In the genomic region with DNA sequence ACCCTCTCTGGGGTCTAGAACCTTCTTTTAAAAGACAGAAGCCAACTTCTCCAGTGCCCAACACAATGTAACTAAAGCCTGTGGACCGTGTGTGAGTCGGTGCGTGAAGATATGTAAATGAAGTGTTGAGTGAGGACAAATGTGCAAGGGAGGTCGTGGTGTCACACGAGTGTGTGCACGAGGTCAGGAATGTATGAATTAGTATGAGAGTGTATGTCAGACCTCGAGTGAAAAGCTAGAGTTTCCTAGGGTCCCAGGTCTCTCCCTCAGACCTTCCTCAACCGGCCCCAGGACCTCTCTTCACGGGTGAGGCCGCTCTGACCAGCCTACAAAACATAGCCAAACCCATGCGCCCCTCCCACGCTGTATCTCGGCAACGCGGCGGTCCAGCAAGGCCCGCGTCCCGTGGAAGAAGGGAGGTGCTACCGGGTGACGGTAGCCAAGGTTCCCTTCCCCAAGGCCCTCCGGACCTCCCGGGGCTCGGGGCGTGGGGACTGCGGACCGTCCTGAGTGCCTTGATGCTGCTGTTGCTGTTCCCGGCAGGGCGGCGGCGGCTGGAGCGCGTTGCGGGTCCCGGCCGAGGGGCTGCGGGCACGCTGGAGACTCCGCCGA, we compare ENCODE assay signal across 8 mouse cellular contexts. TPM values are rescaled to one million over a fixed set of nuclear protein-coding genes. Genes with fewer than 3 reads are reported as not detected.
DNase-seq lines count a peak whose midpoint lies in the region; ATAC-seq and TF ChIP-seq lines count a peak whose summit lies in the region.

No protein-coding gene starts in this region.

- no peak for TF ChIP-seq POLR2A in CH12.LX (IDR thresholded peaks at IDR 0.05; ENCODE audit: low read depth, low read length)
- TF ChIP-seq POLR2A in cortical plate, adult 2 months (IDR thresholded peaks at IDR 0.05; ENCODE audit: extremely low read depth, insufficient read depth, low read length): no peak

- TF ChIP-seq RAD21 in CH12.LX (IDR thresholded peaks at IDR 0.05; ENCODE audit: low read depth, low read length): no peak

- no peak for ATAC-seq in hindbrain, postnatal 0 days
- ATAC-seq in midbrain, postnatal 0 days (ENCODE audit: low FRiP score): no peak

- no peaks in the 10 kb centered on the region; the same call in 1 of the 2 replicates for H3K79me2 ChIP-seq in CH12.LX (replicated peaks; ENCODE audit: control insufficient read depth, extremely low read depth, insufficient read depth, poor library complexity, severe bottlenecking)

- H3K9ac ChIP-seq in CH12.LX (ENCODE audit: insufficient read depth, low read depth): peak overlapping the region; percentile 23; the same call in 1 of the 2 replicates
- peak overlapping the region; percentile 72 for H3K9ac ChIP-seq in hindbrain, postnatal 0 days (replicated peaks; ENCODE audit: low read length)
- peak overlapping the region; percentile 24 for H3K9ac ChIP-seq in midbrain, postnatal 0 days (replicated peaks; ENCODE audit: low read length, poor library complexity, severe bottlenecking)

- intact Hi-C loops in heart, postnatal 25 days (cut with DNase I): no loop called here
- intact Hi-C loops in left cerebral cortex, postnatal 25 days (cut with DNase I): loop anchor here (5.0 kb wide), 1 partner anchor 81 kb away; no protein-coding TSS in a partner anchor

- DNase-seq in heart, adult 11 months: peak; percentile 90
- DNase-seq in heart, postnatal 25 days (ENCODE audit: low spot score): no peak
- DNase-seq in CH12.LX (ENCODE audit: extremely low read depth): no peak
- DNase-seq in hindbrain, postnatal 0 days (ENCODE audit: low spot score): peak; percentile 50
- DNase-seq in midbrain, postnatal 0 days (ENCODE audit: low spot score): no peak
- no peak for DNase-seq in urinary bladder, postnatal 4 days (ENCODE audit: low spot score in 2 of 2)
- DNase-seq in left cerebral cortex, postnatal 25 days (ENCODE audit: low spot score in 2 of 2): no peak

- peak overlapping the region; percentile 51 for H3K4me2 ChIP-seq in CH12.LX (ENCODE audit: insufficient read depth, low read depth, poor library complexity, severe bottlenecking)
- peak overlapping the region; percentile 61 for H3K4me2 ChIP-seq in hindbrain, postnatal 0 days (ENCODE audit: low read depth, low read length)
- peak overlapping the region; percentile 58 for H3K4me2 ChIP-seq in midbrain, postnatal 0 days (ENCODE audit: low read depth, low read length, poor library complexity, severe bottlenecking)

- H3K27me3 ChIP-seq in CH12.LX (replicated peaks): no peaks in the 10 kb centered on the region
- peaks cover 13% of the 10 kb centered on the region; the same call in 1 of the 2 replicates for H3K27me3 ChIP-seq in hindbrain, postnatal 0 days (ENCODE audit: insufficient read depth, low read length)
- H3K27me3 ChIP-seq in midbrain, postnatal 0 days (ENCODE audit: insufficient read depth, low read length): peaks cover 47% of the 10 kb centered on the region

- peaks cover 6% of the 10 kb centered on the region for H3K9me3 ChIP-seq in CH12.LX (replicated peaks; ENCODE audit: low read length)
- H3K9me3 ChIP-seq in hindbrain, postnatal 0 days (ENCODE audit: low read length): no peaks in the 10 kb centered on the region
- no peaks in the 10 kb centered on the region for H3K9me3 ChIP-seq in midbrain, postnatal 0 days (ENCODE audit: low read length)

- H3K4me3 ChIP-seq in CH12.LX (replicated peaks in 1 of 3; ENCODE audit: low read depth in 2 of 3, low read length in 2 of 3, poor library complexity in 1 of 3): peak overlapping the region; percentile 34 to 75 (median 62)
- peak overlapping the region; percentile 48 for H3K4me3 ChIP-seq in cortical plate, adult 2 months (ENCODE audit: insufficient read depth, low read length)
- H3K4me3 ChIP-seq in hindbrain, postnatal 0 days (ENCODE audit: low read length): peak overlapping the region; percentile 70
- H3K4me3 ChIP-seq in midbrain, postnatal 0 days (ENCODE audit: low read depth, low read length): peak overlapping the region; percentile 46

- H3K27ac ChIP-seq in CH12.LX (ENCODE audit: insufficient read depth, low read depth): peak overlapping the region; percentile 59
- H3K27ac ChIP-seq in cortical plate, adult 2 months (ENCODE audit: insufficient read depth, low read length): peak overlapping the region; percentile 95
- H3K27ac ChIP-seq in hindbrain, postnatal 0 days: peak overlapping the region; percentile 94
- H3K27ac ChIP-seq in midbrain, postnatal 0 days (ENCODE audit: low read depth, low read length): peak overlapping the region; percentile 77; the same call in 1 of the 2 replicates

- H3K36me3 ChIP-seq in CH12.LX (replicated peaks in 1 of 2; ENCODE audit: control insufficient read depth in 1 of 2, insufficient read depth in 1 of 2, low read length in 1 of 2): peaks cover 0 to 5% of the 10 kb centered on the region in 2 experiments
- no peaks in the 10 kb centered on the region for H3K36me3 ChIP-seq in hindbrain, postnatal 0 days (ENCODE audit: insufficient read depth, low read length)
- no peaks in the 10 kb centered on the region for H3K36me3 ChIP-seq in midbrain, postnatal 0 days (ENCODE audit: insufficient read depth, low read length)

- 2% methylated on average over 40 of the region's 40 CpGs for WGBS in hindbrain, postnatal 0 days
- 2% methylated on average over 40 of the region's 40 CpGs for WGBS in midbrain, postnatal 0 days

- in situ Hi-C loops in CH12.LX (cut with MboI; ENCODE audit: low pct_ligation_motif_present, low pct_unique_long_range_greater_than_20kb, low sequenced_read_pairs): no loop called here

- no peak for TF ChIP-seq EP300 in CH12.LX (IDR thresholded peaks at IDR 0.05; ENCODE audit: low read length)

- dilution Hi-C loops in CH12.LX (cut with MboI; ENCODE audit: extremely low pct_ligation_motif_present, extremely low pct_unique_long_range_greater_than_20kb, low sequenced_read_pairs): no loop called here

- TF ChIP-seq CTCF in CH12.LX (conservative IDR thresholded peaks at IDR 0.05 in 1 of 2, IDR thresholded peaks at IDR 0.05 in 1 of 2; ENCODE audit: low read depth in 2 of 2, low read length in 2 of 2): no peak
- no peak for TF ChIP-seq CTCF in cortical plate, adult 2 months (IDR thresholded peaks at IDR 0.05; ENCODE audit: extremely low read depth, insufficient read depth, low read length)
- TF ChIP-seq CTCF in hindbrain, postnatal 0 days (IDR thresholded peaks at IDR 0.05; ENCODE audit: low read depth): no peak
- TF ChIP-seq CTCF in midbrain, postnatal 0 days (IDR thresholded peaks at IDR 0.05): no peak

- peaks cover 0 to 14% of the 10 kb centered on the region in 2 experiments; a peak in 1 of 4 replicates for H3K4me1 ChIP-seq in CH12.LX (ENCODE audit: control insufficient read depth in 1 of 2, insufficient read depth in 2 of 2)
- H3K4me1 ChIP-seq in cortical plate, adult 2 months (ENCODE audit: control insufficient read depth, insufficient read depth, low read length): no peaks in the 10 kb centered on the region
- no peaks in the 10 kb centered on the region for H3K4me1 ChIP-seq in hindbrain, postnatal 0 days (ENCODE audit: insufficient read depth, low read length)
- peaks cover 5% of the 10 kb centered on the region; the same call in 1 of the 2 replicates for H3K4me1 ChIP-seq in midbrain, postnatal 0 days (ENCODE audit: insufficient read depth, low read length)

RNA-seq across cellular contexts. Expression of a gene that starts 2.3 kb away (rescaled TPM):
- total RNA-seq in heart, postnatal 25 days (2021): not detected
- 1.5 and 2.6 TPM in 2 replicates for total RNA-seq in CH12.LX (2012; rRNA removed)
- total RNA-seq in CH12.LX (2014; rRNA removed): 1.3 and 2.0 TPM in 2 replicates
- 8.1 and 9.1 TPM in 2 replicates for polyA plus RNA-seq in CH12.LX (2012; ENCODE audit: insufficient read length, low read depth)
- polyA plus RNA-seq in cortical plate, adult 2 months (2012; rRNA removed): 2.8 and 3.3 TPM in 2 replicates
- total RNA-seq in hindbrain, postnatal 0 days (2014; rRNA removed): 46.2 and 51.3 TPM in 2 replicates
- 31.0 and 31.1 TPM in 2 replicates for polyA plus RNA-seq in hindbrain, postnatal 0 days (2015; fragmentation: Nextera tagmentation; extraction: Ambion mirVana)
- 10.7 and 24.8 TPM in 2 replicates for total RNA-seq in midbrain, postnatal 0 days (2014; rRNA removed)
- 4.4 and 8.8 TPM in 2 replicates for polyA plus RNA-seq in midbrain, postnatal 0 days (2015; fragmentation: Nextera tagmentation; extraction: Ambion mirVana)
- 1 to 10 TPM; 2.3 to 2.7 TPM for total RNA-seq in left cerebral cortex, postnatal 25 days (2021)

RNA-seq across cellular contexts. Expression of a gene that starts 12.0 kb away (rescaled TPM):
- not detected for total RNA-seq in heart, postnatal 25 days (2021)
- total RNA-seq in CH12.LX (2012; rRNA removed): not detected in 2 replicates
- total RNA-seq in CH12.LX (2014; rRNA removed): not detected in 2 replicates
- 0.13 TPM in 1 of 2 replicates, not detected in the other for polyA plus RNA-seq in CH12.LX (2012; ENCODE audit: insufficient read length, low read depth)
- 11.1 and 11.9 TPM in 2 replicates for polyA plus RNA-seq in cortical plate, adult 2 months (2012; rRNA removed)
- total RNA-seq in hindbrain, postnatal 0 days (2014; rRNA removed): 234 TPM in 2 replicates
- 35.9 and 40.2 TPM in 2 replicates for polyA plus RNA-seq in hindbrain, postnatal 0 days (2015; fragmentation: Nextera tagmentation; extraction: Ambion mirVana)
- total RNA-seq in midbrain, postnatal 0 days (2014; rRNA removed): 69.2 and 106 TPM in 2 replicates
- 6.9 and 13.9 TPM in 2 replicates for polyA plus RNA-seq in midbrain, postnatal 0 days (2015; fragmentation: Nextera tagmentation; extraction: Ambion mirVana)
- 10 to 100 TPM; 16.0 to 16.5 TPM for total RNA-seq in left cerebral cortex, postnatal 25 days (2021)

RNA-seq across cellular contexts. Expression of a gene that starts 12.3 kb away (rescaled TPM):
- total RNA-seq in heart, postnatal 25 days (2021): not detected
- total RNA-seq in CH12.LX (2012; rRNA removed): not detected in 2 replicates
- not detected in 2 replicates for total RNA-seq in CH12.LX (2014; rRNA removed)
- polyA plus RNA-seq in CH12.LX (2012; ENCODE audit: insufficient read length, low read depth): not detected in 2 replicates
- polyA plus RNA-seq in cortical plate, adult 2 months (2012; rRNA removed): 0.13 and 0.17 TPM in 2 replicates
- 1.2 and 3.0 TPM in 2 replicates for total RNA-seq in hindbrain, postnatal 0 days (2014; rRNA removed)
- polyA plus RNA-seq in hindbrain, postnatal 0 days (2015; fragmentation: Nextera tagmentation; extraction: Ambion mirVana): 0.56 and 0.82 TPM in 2 replicates
- total RNA-seq in midbrain, postnatal 0 days (2014; rRNA removed): 1.9 TPM in 1 of 2 replicates, not detected in the other
- 0.07 TPM in 1 of 2 replicates, not detected in the other for polyA plus RNA-seq in midbrain, postnatal 0 days (2015; fragmentation: Nextera tagmentation; extraction: Ambion mirVana)
- under 1 TPM in 1 of 2 experiments, not detected in 1; 0.23 TPM for total RNA-seq in left cerebral cortex, postnatal 25 days (2021)

RNA-seq across cellular contexts. Expression of a gene that starts 27.2 kb away (rescaled TPM):
- not detected for total RNA-seq in heart, postnatal 25 days (2021)
- not detected in 2 replicates for total RNA-seq in CH12.LX (2012; rRNA removed)
- not detected in 2 replicates for total RNA-seq in CH12.LX (2014; rRNA removed)
- not detected in 2 replicates for polyA plus RNA-seq in CH12.LX (2012; ENCODE audit: insufficient read length, low read depth)
- polyA plus RNA-seq in cortical plate, adult 2 months (2012; rRNA removed): 0.08 TPM in 1 of 2 replicates, not detected in the other
- total RNA-seq in hindbrain, postnatal 0 days (2014; rRNA removed): 0.93 and 4.7 TPM in 2 replicates
- polyA plus RNA-seq in hindbrain, postnatal 0 days (2015; fragmentation: Nextera tagmentation; extraction: Ambion mirVana): 1.2 and 1.4 TPM in 2 replicates
- total RNA-seq in midbrain, postnatal 0 days (2014; rRNA removed): 0.19 and 0.38 TPM in 2 replicates
- 0.21 and 0.32 TPM in 2 replicates for polyA plus RNA-seq in midbrain, postnatal 0 days (2015; fragmentation: Nextera tagmentation; extraction: Ambion mirVana)
- total RNA-seq in left cerebral cortex, postnatal 25 days (2021): not detected

Comparison
In these comparisons a context has a peak if more than half of its experiments do, and no peak if none do; other contexts are left out.
1. DNase-seq: peak in heart, adult 11 months (single experiment) and hindbrain, postnatal 0 days (single experiment); none in heart, postnatal 25 days (single experiment), CH12.LX (single experiment), midbrain, postnatal 0 days (single experiment), urinary bladder, postnatal 4 days (0 of 2) and left cerebral cortex, postnatal 25 days (0 of 2).
2. RNA of a gene that starts 12.0 kb away (total RNA-seq): 234 TPM in hindbrain, postnatal 0 days, 69.2 to 106 TPM in midbrain, postnatal 0 days and 16.0 to 16.5 TPM in left cerebral cortex, postnatal 25 days; not detected in heart, postnatal 25 days and not detected in CH12.LX; every median in the first group is over 10 times any median in the second.
3. Peak in every context shown above with its lines, with median percentiles within 50 percentile points of each other: H3K27ac ChIP-seq, H3K4me2 ChIP-seq, H3K4me3 ChIP-seq and H3K9ac ChIP-seq.